Mouse (Mus musculus) bone marrow macrophage, adult 2 months (primary cell): Measurements from ENCODE around the gene Gsg1l2.

Experiments used
- CTCF ChIP-seq: IDR thresholded peaks from 2 replicates; pipeline ENCODE4 v1.5.1; 2012; ENCODE audit warnings: low read depth, mild to moderate bottlenecking, low read length, moderate library complexity
- POLR2A ChIP-seq: IDR thresholded peaks from 2 replicates; pipeline ENCODE4 v1.6.1; 2012; ENCODE audit warnings: mild to moderate bottlenecking, low read depth, low read length, borderline replicate concordance

DNA sequence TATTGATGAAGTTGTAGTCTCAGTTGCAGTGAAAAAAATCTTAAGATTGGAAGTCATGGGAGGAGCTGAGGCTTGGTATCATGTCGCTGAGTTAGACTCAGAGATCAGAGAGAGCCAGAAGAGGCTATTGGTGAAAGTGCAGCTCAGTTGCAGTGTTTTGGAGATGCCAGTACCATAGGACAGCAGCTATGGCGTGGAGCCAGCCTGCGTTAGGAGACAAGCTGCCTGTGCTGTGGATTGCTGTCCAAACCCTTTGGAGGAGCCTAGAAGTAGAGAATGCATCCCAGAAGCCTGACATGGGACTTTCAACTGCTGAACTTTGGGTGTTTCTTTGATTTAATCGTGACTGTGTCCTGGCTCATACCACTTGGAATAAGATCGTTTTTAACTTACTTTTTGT is 57.4 kb downstream of the Gsg1l2 start:
- TF ChIP-seq POLR2A, result no peak
- no peak for TF ChIP-seq CTCF
